Mouse (Mus musculus) embryonic fibroblast, embryonic 13.5 days (primary cell): ENCODE results near the gene Cadps.

Experiments used
- CTCF ChIP-seq: IDR thresholded peaks from 2 replicates; pipeline ENCODE4 v1.5.1; 2011; ENCODE audit warnings: mild to moderate bottlenecking, control low read depth, low read length, moderate library complexity, borderline replicate concordance; ENCODE audit not compliant: insufficient read depth
- POLR2A ChIP-seq: IDR thresholded peaks from 2 replicates; pipeline ENCODE4 v1.6.1; 2011; ENCODE audit warnings: low read depth, mild to moderate bottlenecking, control low read depth, low read length, moderate library complexity

DNA sequence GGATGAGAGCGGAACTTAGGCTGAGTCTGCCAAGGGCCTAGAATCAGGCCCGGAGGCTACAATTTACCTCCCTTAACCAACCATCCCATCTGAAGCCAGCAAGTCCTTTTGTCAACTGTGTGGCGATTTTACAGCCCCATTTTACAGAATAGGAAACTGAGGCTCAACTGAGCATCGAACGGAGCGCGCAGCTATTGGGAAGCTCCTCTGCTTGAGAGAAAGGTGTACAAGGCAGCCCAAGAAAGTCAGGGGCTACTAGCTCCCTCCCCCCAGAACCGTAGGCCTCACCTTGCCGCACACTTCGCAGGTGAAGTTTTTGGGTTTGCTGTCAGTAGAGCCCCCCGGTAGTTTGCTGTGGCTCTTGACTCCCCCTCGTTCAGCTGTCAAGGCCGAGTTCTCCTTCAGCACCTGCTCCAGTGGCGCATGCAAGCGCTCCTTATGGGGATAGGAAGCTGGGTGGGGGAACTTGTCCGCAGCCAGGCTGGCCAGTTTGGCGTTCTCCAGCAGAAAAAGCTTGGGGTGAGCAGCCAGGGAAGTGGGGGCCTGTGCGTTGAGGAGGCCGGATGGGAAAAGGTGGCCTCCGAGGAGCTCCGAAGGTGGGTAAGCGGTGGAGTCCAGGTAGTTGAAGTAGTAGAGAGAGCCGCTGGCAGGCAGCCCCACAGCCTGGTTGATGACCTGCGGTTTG lies 478.7 kb downstream of the Cadps start:
- TF ChIP-seq CTCF, result no peak
- no peak for TF ChIP-seq POLR2A
